Mouse (Mus musculus) right cerebral cortex, postnatal 36 days (tissue): ENCODE measurements around the gene Crnkl1.
A peak's percentile ranks its signal among the peaks of the same experiment; 100 is the strongest.

Experiments used
- DNase-seq, 2 experiments: peaks; one replicate each; pipeline ENCODE4 v3.0.0; 2022; ENCODE audit warnings: low spot score in 2 of 2, mixed read lengths in 1 of 2

Crnkl1 gene

DNA sequence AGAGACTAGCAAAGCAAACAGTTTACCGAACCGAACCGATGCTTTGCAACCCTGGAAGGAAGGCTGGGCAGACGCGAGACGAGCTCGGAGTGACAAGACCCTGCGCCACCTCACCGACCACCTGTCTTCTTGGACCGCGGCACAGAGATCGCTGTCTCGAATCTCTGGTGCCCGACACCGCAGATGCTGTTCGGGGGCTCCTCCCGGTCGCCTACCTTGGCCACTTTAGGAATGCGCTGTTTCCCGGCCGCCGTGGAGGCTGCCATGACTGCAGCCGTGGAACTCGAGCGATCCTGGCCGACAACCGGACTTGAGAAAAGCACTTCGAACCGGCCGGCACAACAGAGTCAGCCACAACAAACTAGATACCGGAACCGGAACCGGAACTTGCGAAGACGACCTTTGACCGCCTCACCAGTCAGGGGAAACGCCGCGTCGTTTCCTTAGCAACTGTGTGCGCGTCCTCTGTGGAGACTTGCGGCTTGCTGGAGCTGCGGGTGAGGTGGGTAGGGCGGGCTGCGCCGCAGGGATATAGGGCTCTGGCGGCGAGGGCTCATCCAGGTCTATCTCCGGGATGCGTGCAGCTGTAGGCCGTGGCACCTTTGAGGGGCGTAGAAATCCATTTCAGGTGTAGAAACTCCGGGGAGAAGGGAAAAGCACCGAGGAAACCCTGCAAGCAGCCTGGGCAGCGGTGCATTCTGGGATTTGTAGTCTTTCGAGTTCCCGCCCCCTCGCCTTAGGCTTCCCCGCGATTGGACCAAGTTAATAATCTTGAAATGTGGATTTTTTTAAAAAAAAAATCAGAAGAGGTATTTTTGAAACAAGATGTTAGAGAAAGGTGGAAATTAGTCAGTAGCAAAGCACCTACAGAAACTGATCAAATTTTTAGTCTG, at the start of gene Crnkl1, which contains the start of gene Cfap61:
Gene Crnkl1, minus strand, starts transcription at position 676 of the 893 bp plus-strand sequence.
Gene Cfap61, plus strand, starts transcription at position 446 of the 893 bp plus-strand sequence.
- peak; percentile 90 to 95 for DNase-seq

DNA sequence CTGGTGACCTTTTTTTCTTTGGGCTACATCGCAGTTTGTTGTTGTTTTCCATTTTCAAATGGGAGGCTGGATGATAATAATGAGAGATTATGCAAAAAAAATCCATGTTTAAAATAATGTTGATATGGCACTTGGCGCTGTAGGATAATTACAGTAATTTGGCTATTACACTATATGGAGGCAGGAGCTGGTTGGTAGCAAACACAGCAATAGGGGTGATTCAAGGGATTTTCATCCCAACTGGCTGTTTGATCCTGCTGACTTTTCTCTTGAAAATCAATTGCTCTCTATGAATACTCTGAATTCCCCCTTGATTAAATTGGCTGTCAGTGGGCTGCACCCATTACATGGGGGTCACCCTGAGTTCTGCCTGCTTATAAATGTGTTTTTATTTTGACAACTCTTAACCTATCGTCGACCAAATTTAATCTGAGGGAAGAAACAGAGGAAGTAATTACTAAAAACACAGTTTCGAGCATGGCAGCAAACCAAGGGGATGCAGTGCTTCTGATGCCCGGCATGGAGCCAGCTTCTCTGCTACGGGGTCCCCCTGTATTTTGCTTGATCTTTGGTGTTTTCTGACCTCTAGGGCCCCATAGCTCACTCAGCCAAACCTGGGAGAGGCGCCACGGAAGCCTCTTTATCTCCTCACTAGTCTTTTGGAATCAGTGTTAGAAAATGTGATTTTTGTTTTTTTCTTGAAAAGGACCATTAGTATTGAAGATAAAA, 47.7 kb upstream of the Crnkl1 start:
- no peak for DNase-seq

DNA sequence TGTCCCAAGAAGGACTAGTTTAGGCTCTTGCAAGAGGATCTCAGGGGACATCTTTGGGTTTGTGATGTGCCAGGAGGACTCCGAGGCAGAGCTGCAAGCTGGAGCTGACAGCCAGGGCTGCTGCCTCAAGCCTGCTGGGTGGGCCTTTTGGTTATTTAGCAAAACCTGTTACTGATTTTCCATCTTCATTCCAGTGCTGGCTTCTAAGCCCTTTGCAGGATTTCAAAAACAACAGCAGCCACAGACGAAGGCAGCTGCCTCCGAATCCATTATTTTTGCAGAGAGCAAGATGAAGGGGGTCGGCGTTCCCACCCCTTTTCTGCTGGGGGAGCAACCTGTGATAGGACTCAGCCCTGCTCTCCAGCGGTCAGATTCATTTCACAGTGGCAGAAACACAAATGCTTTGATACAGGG, 46.9 kb upstream of the Crnkl1 start:
- no peak for DNase-seq

DNA sequence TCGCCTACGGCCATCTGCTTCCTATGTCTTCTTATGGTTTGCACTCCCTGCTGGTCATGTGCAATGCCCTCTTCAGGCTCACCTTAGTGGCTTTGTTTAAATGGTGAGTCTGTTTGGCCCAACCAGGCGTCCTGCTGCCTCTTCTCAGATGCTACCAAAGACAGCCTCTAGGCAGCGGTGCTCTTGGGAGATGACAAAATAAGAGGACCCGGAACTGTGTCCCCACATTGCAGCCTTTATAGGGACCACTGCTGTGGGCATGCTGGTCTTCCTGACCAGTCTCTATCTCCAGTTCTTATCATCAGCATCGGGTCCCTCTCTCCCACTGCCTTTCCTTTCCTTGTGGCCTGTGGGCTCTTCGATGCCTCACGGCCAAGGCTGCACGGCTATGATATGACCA, 46.1 kb upstream of the Crnkl1 start:
- no peak for DNase-seq

DNA sequence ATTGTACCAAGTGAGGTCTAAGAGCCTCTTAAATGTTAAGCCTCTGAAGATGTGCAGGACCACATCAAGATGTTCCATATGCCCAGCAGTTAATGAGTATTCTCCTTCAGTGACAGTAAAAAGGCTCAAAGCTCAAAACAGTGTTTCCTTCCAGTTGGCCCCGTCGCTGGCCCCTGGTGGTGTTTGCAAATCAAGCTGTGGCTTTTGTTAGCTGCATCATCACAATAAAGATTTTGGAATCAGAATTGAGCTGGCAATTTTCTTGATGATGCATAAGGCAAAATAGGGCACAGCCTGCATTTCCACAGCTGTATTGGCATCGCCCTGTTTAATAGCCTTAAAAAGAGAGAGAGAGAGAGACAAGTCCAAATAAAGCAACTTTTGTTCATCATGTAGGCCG, 44.8 kb upstream of the Crnkl1 start:
- no peak for DNase-seq

DNA sequence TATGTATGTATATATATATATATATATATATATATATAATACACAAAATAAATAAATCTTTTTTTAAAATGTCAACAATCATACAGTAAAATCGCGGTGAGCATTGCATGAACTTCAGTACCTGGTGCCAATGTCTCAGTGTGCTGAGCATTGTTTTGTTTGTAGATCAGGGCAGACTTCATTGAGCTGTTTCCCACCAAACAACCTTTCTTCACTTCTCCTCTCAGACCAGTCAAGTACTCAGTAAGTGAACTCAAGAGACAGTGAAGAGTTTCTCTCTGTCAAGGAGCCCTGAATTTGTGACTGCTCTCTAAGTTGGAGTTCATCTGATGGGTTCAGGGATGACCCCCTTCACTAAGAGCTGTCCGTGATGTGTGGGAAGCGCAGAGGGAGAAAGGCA, 37.8 kb upstream of the Crnkl1 start:
- no peak for DNase-seq

DNA sequence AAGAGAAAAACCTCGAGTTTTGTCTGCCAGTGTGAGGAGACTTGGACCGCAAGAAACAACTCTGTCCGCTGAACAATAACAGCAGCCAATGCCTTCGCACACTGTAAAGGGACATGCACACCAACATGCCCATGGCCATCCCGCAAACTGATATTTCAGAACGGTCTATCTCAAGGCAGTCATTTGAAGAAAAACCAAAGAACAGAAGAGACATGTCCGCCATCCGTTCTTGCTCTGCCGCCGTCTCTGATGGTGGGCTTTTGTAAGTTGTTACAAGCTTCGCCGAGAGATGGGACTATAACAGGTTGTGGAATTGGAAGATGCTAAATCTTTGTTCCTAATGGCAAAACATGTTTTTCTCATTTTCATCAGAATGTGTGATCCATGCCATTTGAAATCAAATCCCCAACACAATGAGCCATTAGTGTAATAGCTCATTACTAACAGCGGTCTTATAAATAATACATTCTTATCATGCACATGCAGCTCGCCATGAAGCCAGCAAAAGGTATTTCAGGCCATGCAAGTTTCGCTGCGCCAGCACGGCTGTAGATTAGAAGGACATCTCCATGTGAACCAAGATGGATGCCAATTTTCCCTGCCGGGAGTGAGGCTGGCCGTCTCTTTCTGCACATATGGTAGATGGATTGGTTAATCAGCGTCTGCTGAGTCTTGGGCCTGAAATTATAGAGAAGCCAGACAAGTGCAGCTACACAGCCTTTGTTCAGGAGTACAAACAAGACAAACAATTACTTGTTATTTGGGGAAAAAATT, 36.6 kb upstream of the Crnkl1 start:
- DNase-seq = no peak

DNA sequence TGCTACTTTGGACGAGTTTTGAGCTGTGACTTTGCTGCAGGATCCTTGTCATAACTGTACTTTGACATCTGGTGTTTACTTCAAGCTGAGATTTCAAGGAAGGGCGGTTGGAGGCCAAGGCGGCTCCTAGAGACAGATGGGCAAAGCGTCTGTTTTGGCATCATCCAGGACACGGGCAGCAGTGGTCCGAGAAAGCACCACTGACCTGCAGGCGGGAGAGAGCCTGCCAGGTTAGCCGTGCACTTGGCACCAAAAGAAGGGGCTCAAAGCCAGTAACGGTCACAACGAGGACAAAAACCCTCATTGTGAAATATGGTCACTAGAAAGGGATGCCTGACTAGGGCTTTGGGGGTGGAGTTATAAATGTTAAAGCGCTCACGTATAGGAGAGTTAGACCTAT, 35.9 kb upstream of the Crnkl1 start:
- no peak for DNase-seq

DNA sequence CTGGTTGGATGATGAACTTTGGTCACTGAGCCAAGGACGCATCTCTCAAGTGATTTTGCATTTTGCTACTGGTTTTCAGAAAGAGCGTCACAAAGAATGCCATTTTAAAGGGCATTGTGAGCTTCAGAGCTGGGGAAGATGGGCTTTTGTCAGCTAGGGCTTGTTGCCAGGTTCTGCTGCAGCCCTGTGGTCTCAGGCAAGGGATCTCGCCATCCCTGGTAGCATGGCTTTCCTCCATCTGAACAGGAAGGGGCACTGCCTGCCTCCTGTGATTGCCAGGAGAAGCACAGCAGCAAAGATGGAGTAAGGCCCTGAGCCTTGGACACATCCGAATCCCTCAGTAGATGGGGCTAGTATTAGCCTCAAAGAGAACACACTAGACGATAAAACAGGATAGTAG, 27.0 kb upstream of the Crnkl1 start:
- DNase-seq = no peak

DNA sequence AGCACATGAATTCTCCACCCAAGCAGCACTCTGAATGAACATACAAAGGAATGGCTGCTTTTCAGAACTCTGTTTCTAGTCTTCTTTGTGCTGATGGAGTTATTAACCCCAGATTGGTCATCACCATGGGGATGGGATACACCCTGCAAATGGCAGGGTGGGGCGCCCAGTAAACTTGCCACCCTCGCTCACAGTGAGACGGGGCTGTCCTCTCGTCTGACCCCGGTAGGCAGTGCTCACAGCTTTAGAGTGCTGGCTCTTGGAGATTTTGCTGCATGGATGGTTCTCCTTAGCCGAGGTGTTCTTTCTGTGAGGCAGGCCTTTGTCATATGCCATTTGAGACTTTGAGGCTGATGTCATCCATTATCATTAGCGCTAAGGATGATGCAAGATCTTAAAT, 23.7 kb upstream of the Crnkl1 start:
- DNase-seq = no peak

DNA sequence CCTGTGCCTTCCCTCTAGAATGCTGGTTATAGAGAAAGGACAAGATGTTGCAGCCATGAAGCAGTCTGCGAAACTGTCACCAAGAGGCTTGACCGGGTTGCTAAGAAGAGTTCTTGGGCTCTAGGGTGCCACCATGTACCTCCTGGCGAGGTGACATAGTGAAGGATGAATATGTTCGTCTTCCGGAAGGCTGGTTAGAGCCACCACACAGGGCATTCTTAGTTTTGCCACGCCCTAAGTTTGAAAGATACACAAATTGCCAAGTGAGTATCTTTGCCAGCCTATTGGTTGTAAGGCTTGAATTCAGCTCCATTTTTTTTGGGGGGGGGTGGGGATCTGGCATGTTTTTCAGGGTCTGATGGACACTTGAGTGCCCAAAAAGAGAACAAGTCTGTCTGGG, 23.3 kb upstream of the Crnkl1 start:
- no peak for DNase-seq

DNA sequence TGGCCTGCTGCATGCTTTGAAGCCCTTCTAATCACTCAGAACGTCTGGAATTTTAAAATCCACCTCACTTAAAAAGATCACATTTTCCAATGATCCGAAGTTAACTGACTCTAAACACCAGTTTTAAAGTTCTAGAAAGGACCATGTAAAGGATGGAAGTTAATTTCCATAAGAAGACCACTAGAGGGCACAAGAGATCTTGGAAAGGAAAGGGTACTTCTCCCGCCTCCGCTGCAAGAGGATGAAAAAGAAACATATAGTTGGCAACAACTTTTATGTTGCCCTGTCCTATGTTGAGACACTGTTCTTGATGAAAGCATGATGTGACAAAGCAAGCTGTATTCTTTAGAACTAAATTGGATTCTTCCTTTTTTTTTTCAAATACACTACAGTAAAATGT, 22.6 kb upstream of the Crnkl1 start:
- no peak for DNase-seq

DNA sequence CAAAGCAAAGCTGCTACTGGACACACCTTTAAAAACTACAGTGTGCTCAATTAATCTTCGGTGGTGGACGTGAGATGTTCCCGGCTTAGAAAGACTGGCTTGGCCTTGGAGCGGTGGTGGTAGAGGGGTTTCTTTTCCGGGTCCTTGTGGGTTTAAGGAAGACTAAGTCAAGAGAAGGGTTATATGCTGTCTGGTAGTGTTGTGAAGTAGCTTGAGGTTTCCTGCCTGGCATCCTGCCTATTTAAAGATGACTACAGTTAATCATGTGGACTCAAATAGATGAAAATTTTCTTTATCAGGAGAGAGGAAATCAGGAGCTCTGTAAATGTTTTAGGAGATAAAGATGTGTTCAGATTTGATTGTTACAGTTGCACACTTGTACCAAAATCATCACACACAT, 21.5 kb upstream of the Crnkl1 start:
- no peak for DNase-seq

DNA sequence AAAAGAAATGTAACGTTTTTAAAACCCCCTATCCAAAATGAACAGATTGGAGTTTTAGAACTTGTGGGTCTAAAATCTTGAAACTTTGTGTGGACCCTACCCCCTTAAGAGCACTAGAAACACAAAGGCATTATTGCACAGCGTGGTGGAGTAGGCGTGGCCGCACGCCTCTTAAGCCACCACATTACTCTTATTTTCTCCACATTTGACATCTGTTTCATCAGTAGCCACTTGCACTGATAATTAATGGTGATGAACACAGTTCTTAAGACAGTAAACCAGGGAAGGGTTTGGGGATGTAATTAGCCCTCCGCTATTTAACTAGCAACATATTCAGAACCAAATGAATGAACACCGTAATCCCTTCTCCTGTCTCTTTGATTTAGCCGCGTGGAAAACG, 21.0 kb upstream of the Crnkl1 start:
- DNase-seq = no peak

DNA sequence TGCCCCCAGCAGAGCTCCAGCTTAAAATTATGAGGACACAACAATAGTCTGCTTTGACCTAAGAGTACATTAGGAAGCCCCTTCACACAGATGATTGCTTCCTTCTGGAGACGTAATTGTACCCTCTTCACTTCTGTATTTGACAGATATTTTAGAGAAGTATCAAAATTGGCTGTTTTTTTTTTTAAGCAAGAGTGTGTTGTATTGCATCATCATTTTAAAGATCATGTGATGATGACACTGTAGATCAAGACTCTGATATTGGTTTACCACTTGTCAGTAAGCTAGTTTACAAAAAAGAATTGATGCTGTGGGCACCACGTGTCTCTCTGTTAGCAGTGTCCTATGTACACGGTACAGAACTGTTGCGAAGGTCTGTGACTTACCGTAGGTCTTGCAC, 17.9 kb upstream of the Crnkl1 start:
- DNase-seq = no peak

DNA sequence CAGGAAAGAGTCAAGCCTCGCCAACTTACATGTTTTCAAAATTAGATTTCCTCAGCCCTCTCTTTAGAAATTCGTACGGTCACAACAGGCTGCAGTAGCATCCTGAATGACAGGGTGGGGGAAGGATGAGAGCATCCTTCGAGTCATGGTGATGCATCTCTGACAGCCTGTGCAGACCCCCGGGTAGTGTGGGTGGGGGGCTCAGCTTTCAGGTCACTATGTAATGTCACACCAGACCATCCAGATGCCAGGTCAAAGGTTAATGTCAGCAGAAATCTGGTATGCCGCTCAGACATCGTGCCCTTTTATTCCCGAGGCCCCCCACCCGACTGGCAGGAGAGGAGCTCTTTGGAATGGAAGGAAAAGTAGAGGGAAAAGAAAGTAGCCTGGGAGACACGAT, 15.4 kb upstream of the Crnkl1 start:
- no peak for DNase-seq

DNA sequence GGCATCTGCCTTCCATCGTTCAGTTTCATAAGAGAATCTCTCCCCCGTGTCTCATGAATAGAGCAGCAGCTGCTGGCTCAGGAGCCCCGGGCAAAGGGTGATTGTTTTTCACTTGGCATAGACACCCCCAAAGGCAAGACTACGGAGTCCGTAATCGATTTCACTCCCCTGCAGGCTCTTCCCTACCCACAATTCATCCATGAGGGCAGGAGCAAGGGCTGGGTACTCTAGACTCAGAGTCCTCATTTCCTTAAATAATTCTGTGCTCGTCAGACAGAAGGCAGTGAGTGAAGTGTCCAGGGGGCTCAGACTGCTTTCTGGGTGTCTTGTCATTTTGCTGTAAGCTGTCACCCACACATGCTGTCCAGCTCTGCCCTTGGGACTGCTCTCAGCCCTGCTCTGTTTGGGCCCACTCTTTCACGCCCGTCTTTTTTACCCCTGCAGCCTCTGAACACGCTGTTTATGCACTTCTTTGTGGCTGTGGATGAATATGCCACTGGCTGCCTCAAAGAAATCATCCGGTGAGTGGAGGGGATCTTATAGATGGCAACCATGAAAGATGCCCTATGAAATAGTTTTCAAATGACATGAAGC, 14.8 kb upstream of the Crnkl1 start:
- DNase-seq = no peak

DNA sequence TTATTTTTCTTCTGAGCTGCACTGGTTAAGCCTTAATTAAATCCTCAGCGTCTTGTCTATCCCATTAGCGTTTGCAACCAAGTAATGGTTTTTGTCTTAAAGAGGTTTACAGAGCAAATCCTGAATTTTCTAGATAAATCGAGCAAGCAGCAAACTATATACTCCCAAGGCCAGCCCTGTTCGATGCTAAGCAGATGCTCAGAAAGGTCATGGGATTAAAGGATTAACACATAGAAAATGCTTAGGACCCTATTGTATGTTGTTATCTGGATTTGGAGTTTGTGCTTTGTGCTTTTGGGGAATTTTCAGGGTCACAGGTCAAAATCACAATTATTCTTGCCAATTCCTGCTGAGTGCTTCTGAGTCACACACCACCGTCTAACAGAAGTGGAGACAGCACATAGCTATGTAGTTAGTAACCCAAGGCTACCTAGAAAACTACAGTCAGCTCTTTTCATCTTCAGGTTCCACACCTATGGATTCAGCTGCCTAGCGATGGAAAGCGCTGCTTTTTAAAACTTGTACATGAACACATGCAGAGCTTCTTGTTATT, 13.7 kb upstream of the Crnkl1 start:
- no peak for DNase-seq

DNA sequence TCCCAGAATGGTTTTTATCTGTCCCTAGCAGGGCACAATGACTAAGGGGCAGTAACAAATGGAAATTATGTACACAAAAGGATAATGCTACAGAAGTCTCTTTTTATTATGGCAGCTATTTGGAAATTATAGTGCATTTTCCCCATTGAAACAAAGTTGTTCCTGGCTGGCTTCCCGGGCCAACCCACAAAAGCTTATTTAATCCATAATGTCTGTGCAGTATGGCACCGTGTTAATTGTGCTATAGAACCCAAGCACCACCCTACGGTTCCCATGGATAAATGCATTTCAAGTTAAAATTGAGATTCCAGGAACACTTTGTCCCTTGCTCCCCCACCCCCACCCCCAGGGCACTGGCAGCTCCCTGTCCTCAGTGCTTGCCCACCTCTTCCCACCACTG, 9.5 kb upstream of the Crnkl1 start:
- DNase-seq = peak in 1 of 2 experiments; percentile 14

DNA sequence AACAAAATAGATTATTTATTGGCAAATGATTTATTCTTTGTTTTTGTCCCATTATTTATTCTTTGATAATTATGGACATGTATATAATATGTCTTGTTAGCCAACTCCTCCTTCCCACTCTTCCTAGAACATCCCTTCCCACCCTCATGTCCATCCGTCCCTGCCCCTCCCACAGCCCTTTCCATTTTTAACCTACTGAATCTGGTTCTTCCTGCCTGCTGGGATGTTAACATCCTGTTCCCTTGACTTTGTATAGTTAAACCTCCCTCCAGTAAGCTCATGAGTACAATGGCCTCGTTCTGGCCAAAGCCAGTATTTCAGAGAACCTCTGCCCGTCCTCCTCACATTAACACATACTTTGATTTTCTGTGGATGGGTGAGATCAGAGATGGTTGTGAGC, 6.6 kb upstream of the Crnkl1 start:
- no peak for DNase-seq

DNA sequence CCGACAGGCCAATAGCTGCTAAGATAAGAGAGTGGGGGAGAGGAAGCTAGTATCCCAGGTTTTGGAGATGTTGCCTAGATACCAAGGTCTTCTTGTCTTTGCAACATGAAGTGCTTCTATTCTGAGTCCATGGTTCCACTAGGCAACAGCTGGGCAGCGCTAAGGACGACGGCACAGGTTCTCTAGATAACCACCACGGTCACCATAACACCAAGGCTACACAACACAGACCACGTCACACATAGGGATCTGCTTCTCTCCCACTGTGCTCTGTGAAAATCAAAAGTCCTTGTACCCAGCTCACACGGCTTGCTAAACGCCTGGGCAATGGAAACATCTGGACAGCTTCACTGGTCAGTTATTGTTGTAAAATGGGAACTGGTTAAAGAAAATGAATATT, 2.2 kb upstream of the Crnkl1 start:
- DNase-seq = no peak
